Mouse (Mus musculus): ENCODE data around the gene Ttc39a. TPM values are rescaled to one million over a fixed set of nuclear protein-coding genes. Genes with fewer than 3 reads are reported as not detected.
A peak's percentile ranks its signal among the peaks of the same experiment; 100 is the strongest.

Gene Ttc39a
- polyA plus RNA-seq, 1 experiment from 2014 or later: 3.8 TPM

- DNase-seq (ENCODE audit: low spot score) (peak; percentile 37), ATAC-seq (replicated peaks; ENCODE audit: low FRiP score) (no peak)
- H3K27me3 ChIP-seq (ENCODE audit: control insufficient read depth, insufficient read depth, low read length): no peaks in the 10 kb centered on the region
- H3K9me3 ChIP-seq (ENCODE audit: control insufficient read depth, low read length): no peaks in the 10 kb centered on the region
- H3K27ac ChIP-seq (ENCODE audit: low read depth, low read length): no peak overlapping the region
- no peak overlapping the region for H3K9ac ChIP-seq (ENCODE audit: low read length)
- H3K4me3 ChIP-seq (ENCODE audit: low read depth, low read length): no peak overlapping the region
- 92% methylated on average over 7 of the region's 7 CpGs for WGBS
- peaks cover 4% of the 10 kb centered on the region; the same call in 1 of the 2 replicates for H3K4me1 ChIP-seq (replicated peaks; ENCODE audit: control insufficient read depth, insufficient read depth, low read length)
- no peak overlapping the region for H3K4me2 ChIP-seq (ENCODE audit: low read depth, low read length, severe bottlenecking)
- H3K36me3 ChIP-seq (ENCODE audit: control insufficient read depth, insufficient read depth, low read length): no peaks in the 10 kb centered on the region
Measured at GRCm38 (mm10) chr4:109430250-109430649, 23.8 kb downstream of the Ttc39a start.

- peak; percentile 67 for DNase-seq (ENCODE audit: low spot score)
- peaks cover 4% of the 10 kb centered on the region; the same call in 1 of the 2 replicates for H3K4me1 ChIP-seq (replicated peaks; ENCODE audit: control insufficient read depth, insufficient read depth, low read length)
- H3K27me3 ChIP-seq (ENCODE audit: control insufficient read depth, insufficient read depth, low read length): no peaks in the 10 kb centered on the region
- H3K36me3 ChIP-seq (ENCODE audit: control insufficient read depth, insufficient read depth, low read length): no peaks in the 10 kb centered on the region
- H3K4me3 ChIP-seq (ENCODE audit: low read depth, low read length): no peak overlapping the region
- ATAC-seq (replicated peaks; ENCODE audit: low FRiP score): 0 out of 2 replicates have a peak, but pooled peaks have one; percentile 49
- H3K27ac ChIP-seq (ENCODE audit: low read depth, low read length): no peak overlapping the region
- no peak overlapping the region for H3K9ac ChIP-seq (ENCODE audit: low read length)
- H3K9me3 ChIP-seq (ENCODE audit: control insufficient read depth, low read length): no peaks in the 10 kb centered on the region
- no peak overlapping the region for H3K4me2 ChIP-seq (ENCODE audit: low read depth, low read length, severe bottlenecking)
- 54% methylated on average over 13 of the region's 13 CpGs for WGBS
Measured at GRCm38 (mm10) chr4:109430854-109431253, 24.4 kb downstream of the Ttc39a start.

GRCm38 (mm10) chr4:109432668-109433375, 26.4 kb downstream of the Ttc39a start:
- no peaks in the 10 kb centered on the region for H3K27me3 ChIP-seq (ENCODE audit: control insufficient read depth, insufficient read depth, low read length)
- no peak overlapping the region for H3K4me3 ChIP-seq (ENCODE audit: low read depth, low read length)
- no peak overlapping the region for H3K27ac ChIP-seq (ENCODE audit: low read depth, low read length)
- H3K9me3 ChIP-seq (ENCODE audit: control insufficient read depth, low read length): no peaks in the 10 kb centered on the region
- no peak overlapping the region for H3K9ac ChIP-seq (ENCODE audit: low read length)
- 66% methylated on average over 16 of the region's 16 CpGs for WGBS
- H3K4me2 ChIP-seq (ENCODE audit: low read depth, low read length, severe bottlenecking): no peak overlapping the region
- peaks cover 4% of the 10 kb centered on the region; the same call in 1 of the 2 replicates for H3K4me1 ChIP-seq (replicated peaks; ENCODE audit: control insufficient read depth, insufficient read depth, low read length)
- H3K36me3 ChIP-seq (ENCODE audit: control insufficient read depth, insufficient read depth, low read length): no peaks in the 10 kb centered on the region
- no peak for ATAC-seq (replicated peaks; ENCODE audit: low FRiP score)
- DNase-seq (ENCODE audit: low spot score): peak; percentile 48

- Histone ChIP-seq H3K9me3 (ENCODE audit: control insufficient read depth, low read length) (no peaks in the 10 kb centered on the region), H3K4me2 (ENCODE audit: low read depth, low read length, severe bottlenecking) (no peak overlapping the region), H3K9ac (ENCODE audit: low read length) (no peak overlapping the region), H3K36me3 (ENCODE audit: control insufficient read depth, insufficient read depth, low read length) (no peaks in the 10 kb centered on the region), H3K27me3 (ENCODE audit: control insufficient read depth, insufficient read depth, low read length) (no peaks in the 10 kb centered on the region), H3K27ac (ENCODE audit: low read depth, low read length) (no peak overlapping the region), H3K4me3 (ENCODE audit: low read depth, low read length) (no peak overlapping the region), H3K4me1 (replicated peaks; ENCODE audit: control insufficient read depth, insufficient read depth, low read length) (peaks cover 4% of the 10 kb centered on the region; the same call in 1 of the 2 replicates)
- 89% methylated on average over 6 of the region's 6 CpGs for WGBS
- DNase-seq (ENCODE audit: low spot score): peak; percentile 48
- no peak for ATAC-seq (replicated peaks; ENCODE audit: low FRiP score)
Measured at GRCm38 (mm10) chr4:109433641-109434040, 27.2 kb downstream of the Ttc39a start.

- Histone ChIP-seq H3K9me3 (ENCODE audit: control insufficient read depth, low read length) (no peaks in the 10 kb centered on the region), H3K27me3 (ENCODE audit: control insufficient read depth, insufficient read depth, low read length) (no peaks in the 10 kb centered on the region), H3K4me2 (ENCODE audit: low read depth, low read length, severe bottlenecking) (no peak overlapping the region), H3K27ac (ENCODE audit: low read depth, low read length) (no peak overlapping the region), H3K4me1 (replicated peaks; ENCODE audit: control insufficient read depth, insufficient read depth, low read length) (peaks cover 4% of the 10 kb centered on the region; the same call in 1 of the 2 replicates), H3K4me3 (ENCODE audit: low read depth, low read length) (no peak overlapping the region), H3K9ac (ENCODE audit: low read length) (no peak overlapping the region), H3K36me3 (ENCODE audit: control insufficient read depth, insufficient read depth, low read length) (no peaks in the 10 kb centered on the region)
- ATAC-seq (replicated peaks; ENCODE audit: low FRiP score): no peak
- WGBS: 95% methylated on average over 1 of the region's 1 CpGs
- DNase-seq (ENCODE audit: low spot score): peak; percentile 17
Measured at GRCm38 (mm10) chr4:109434256-109434655, 27.8 kb downstream of the Ttc39a start.

- DNase-seq (ENCODE audit: low spot score) (peak; percentile 85), ATAC-seq (replicated peaks; ENCODE audit: low FRiP score) (peak; percentile 70)
- Histone ChIP-seq H3K9me3 (ENCODE audit: control insufficient read depth, low read length) (no peaks in the 10 kb centered on the region), H3K4me2 (ENCODE audit: low read depth, low read length, severe bottlenecking) (no peak overlapping the region), H3K9ac (ENCODE audit: low read length) (no peak overlapping the region), H3K27me3 (ENCODE audit: control insufficient read depth, insufficient read depth, low read length) (no peaks in the 10 kb centered on the region), H3K36me3 (ENCODE audit: control insufficient read depth, insufficient read depth, low read length) (no peaks in the 10 kb centered on the region), H3K4me3 (ENCODE audit: low read depth, low read length) (no peak overlapping the region), H3K27ac (ENCODE audit: low read depth, low read length) (no peak overlapping the region), H3K4me1 (replicated peaks; ENCODE audit: control insufficient read depth, insufficient read depth, low read length) (no peaks in the 10 kb centered on the region)
- WGBS: 51% methylated on average over 9 of the region's 9 CpGs
Measured at GRCm38 (mm10) chr4:109437913-109438878, 31.8 kb downstream of the Ttc39a start.

- DNase-seq (ENCODE audit: low spot score) (no peak), ATAC-seq (replicated peaks; ENCODE audit: low FRiP score) (no peak)
- no peaks in the 10 kb centered on the region for H3K36me3 ChIP-seq (ENCODE audit: control insufficient read depth, insufficient read depth, low read length)
- H3K4me3 ChIP-seq (ENCODE audit: low read depth, low read length): no peak overlapping the region
- no peaks in the 10 kb centered on the region for H3K4me1 ChIP-seq (replicated peaks; ENCODE audit: control insufficient read depth, insufficient read depth, low read length)
- no peak overlapping the region for H3K9ac ChIP-seq (ENCODE audit: low read length)
- no peaks in the 10 kb centered on the region for H3K27me3 ChIP-seq (ENCODE audit: control insufficient read depth, insufficient read depth, low read length)
- no peak overlapping the region for H3K27ac ChIP-seq (ENCODE audit: low read depth, low read length)
- 83% methylated on average over 8 of the region's 8 CpGs for WGBS
- no peaks in the 10 kb centered on the region for H3K9me3 ChIP-seq (ENCODE audit: control insufficient read depth, low read length)
- H3K4me2 ChIP-seq (ENCODE audit: low read depth, low read length, severe bottlenecking): no peak overlapping the region
Measured at GRCm38 (mm10) chr4:109439101-109439500, 32.7 kb downstream of the Ttc39a start.

- WGBS: 76% methylated on average over 3 of the region's 3 CpGs
- DNase-seq (ENCODE audit: low spot score): no peak
Measured at GRCm38 (mm10) chr4:109439825-109440248, 33.4 kb downstream of the Ttc39a start.

More at GRCm38 (mm10) chr4:109439825-109440248, 33.4 kb downstream of the Ttc39a start:
- Histone ChIP-seq H3K4me2 (ENCODE audit: low read depth, low read length, severe bottlenecking) (no peak overlapping the region), H3K27me3 (ENCODE audit: control insufficient read depth, insufficient read depth, low read length) (no peaks in the 10 kb centered on the region), H3K4me3 (ENCODE audit: low read depth, low read length) (no peak overlapping the region), H3K4me1 (replicated peaks; ENCODE audit: control insufficient read depth, insufficient read depth, low read length) (no peaks in the 10 kb centered on the region), H3K9ac (ENCODE audit: low read length) (no peak overlapping the region), H3K9me3 (ENCODE audit: control insufficient read depth, low read length) (no peaks in the 10 kb centered on the region), H3K36me3 (ENCODE audit: control insufficient read depth, insufficient read depth, low read length) (no peaks in the 10 kb centered on the region), H3K27ac (ENCODE audit: low read depth, low read length) (no peak overlapping the region)
- no peak for ATAC-seq (replicated peaks; ENCODE audit: low FRiP score)

Data from forebrain, embryonic 11.5 days (tissue).